Mouse (Mus musculus) liver, embryonic 13.5 days (tissue): ENCODE data around the gene Rfc2. TPM values are rescaled to one million over a fixed set of nuclear protein-coding genes. Genes with fewer than 3 reads are reported as not detected.
"Not testable (repeated sequence)": the region's sequence is repeated elsewhere in the genome, so short reads cannot be mapped to it uniquely, and the experiment has no call there.

Experiments used
- ATAC-seq: fragments of 200-750 bp; cut with Nextera tagmentation; 2 replicates; pipeline ENCODE4 v1.8.0; 2017; ENCODE audit warnings: low read depth, mild to moderate bottlenecking, moderate number of reproducible peaks, moderate library complexity
- DNase-seq: peaks from one replicate; pipeline ENCODE4 v3.0.0; 2022
- H3K27ac ChIP-seq: fragments of 300-500 bp; sonication (generic); 2 replicates; pipeline ENCODE4 v1.5.1; 2015; ENCODE audit warnings: moderate library complexity, mild to moderate bottlenecking, inconsistent platforms
- H3K27me3 ChIP-seq: fragments of 300-500 bp; sonication (generic); 2 replicates; pipeline ENCODE4 v1.6.1; 2015; ENCODE audit warnings: mild to moderate bottlenecking, inconsistent platforms
- H3K36me3 ChIP-seq: fragments of 300-500 bp; sonication (generic); 2 replicates; pipeline ENCODE4 v1.6.1; 2015; ENCODE audit warnings: mild to moderate bottlenecking, inconsistent platforms
- H3K4me1 ChIP-seq: fragments of 300-500 bp; sonication (generic); replicated peaks from 2 replicates; pipeline ENCODE4 v1.6.1; 2015; ENCODE audit warnings: inconsistent platforms
- H3K4me2 ChIP-seq: fragments of 300-500 bp; sonication (generic); 2 replicates; pipeline ENCODE4 v1.6.1; 2015; ENCODE audit warnings: inconsistent platforms, mild to moderate bottlenecking, moderate library complexity
- H3K4me3 ChIP-seq: fragments of 300-500 bp; sonication (generic); replicated peaks from 2 replicates; pipeline ENCODE4 v1.5.1; 2015; ENCODE audit warnings: mild to moderate bottlenecking, inconsistent platforms
- H3K9ac ChIP-seq: fragments of 300-500 bp; sonication (generic); 2 replicates; pipeline ENCODE4 v1.6.1; 2015; ENCODE audit warnings: mild to moderate bottlenecking, inconsistent platforms
- H3K9me3 ChIP-seq: fragments of 300-500 bp; sonication (generic); replicated peaks from 2 replicates; pipeline ENCODE4 v1.6.1; 2016; ENCODE audit warnings: inconsistent platforms
- WGBS: fragments of 180-500 bp; shearing (Covaris S2); methylation state at CpG from one replicate; pipeline ENCODE4 v1.1.7; 2015; ENCODE audit not compliant: insufficient replicate concordance; 5-methylcytosine and 5-hydroxymethylcytosine counted together
- polyA plus RNA-seq: library from polyadenylated mRNA; unstranded; fragments of >200 nt; fragmentation: Nextera tagmentation; extraction: Ambion mirVana; gene quantifications from 2 replicates; pipeline ENCODE4 v1.2.1, GENCODE M21; 2015

Rfc2 gene
- polyA plus RNA-seq, 1 experiment from 2014 or later: 233 TPM

DNA sequence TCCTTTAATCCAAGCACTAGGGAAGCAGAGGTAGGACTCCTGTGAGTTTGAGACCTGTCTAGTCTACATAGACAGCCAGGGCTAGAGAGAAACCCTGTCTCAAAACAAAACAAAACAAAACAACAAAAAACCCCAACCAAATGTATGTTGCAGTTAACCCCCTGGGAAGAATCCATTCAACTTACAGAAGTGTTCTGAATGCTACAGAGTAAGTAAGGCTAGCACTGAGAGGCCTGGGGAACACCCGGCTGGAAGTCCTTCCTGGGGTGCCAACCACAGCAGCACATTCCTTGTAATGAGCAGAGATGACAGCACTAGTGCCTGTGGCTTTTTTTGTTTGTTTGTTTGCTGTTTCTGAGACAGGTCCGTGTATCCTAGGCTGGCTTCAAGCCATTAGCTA lies 51.7 kb downstream of the Rfc2 start:
- no peak for DNase-seq
- no peak for ATAC-seq
- Histone ChIP-seq H3K27ac (no peak overlapping the region), H3K4me3 (no peak overlapping the region), H3K9ac (no peak overlapping the region), H3K36me3 (peaks cover 89% of the 10 kb centered on the region), H3K4me2 (no peak overlapping the region), H3K9me3 (no peaks in the 10 kb centered on the region), H3K4me1 (peaks cover 49% of the 10 kb centered on the region), H3K27me3 (no peaks in the 10 kb centered on the region)
- WGBS: 60% methylated on average over 2 of the region's 2 CpGs

DNA sequence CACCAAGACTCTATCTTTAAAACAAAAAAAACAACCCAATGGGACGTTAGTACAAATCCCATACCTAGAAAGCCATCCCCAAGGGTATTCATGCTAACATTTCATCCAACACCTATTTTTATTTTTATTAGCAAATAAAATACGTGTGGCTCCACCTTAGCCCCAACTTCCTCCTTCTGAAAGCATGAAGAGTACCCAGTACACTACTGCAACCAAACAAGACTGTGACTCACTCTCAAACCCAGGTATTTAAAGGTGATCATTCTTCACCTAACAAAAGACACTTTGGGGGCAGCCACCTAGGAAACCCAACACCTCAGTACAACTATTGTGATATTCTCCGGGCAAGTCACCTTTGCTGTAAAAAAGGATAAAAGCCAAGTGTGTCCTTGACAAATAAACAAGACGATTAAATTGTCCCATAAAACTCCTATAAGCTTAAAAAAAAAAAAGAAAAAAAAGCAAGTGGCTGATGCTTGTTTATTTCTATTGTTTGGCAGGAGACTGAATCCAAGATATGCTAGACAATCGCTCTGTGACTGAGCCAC lies 56.7 kb downstream of the Rfc2 start:
- 17% methylated on average over 5 of the region's 5 CpGs for WGBS
- Histone ChIP-seq H3K36me3 (peaks cover 39% of the 10 kb centered on the region), H3K27ac (peak overlapping the region; percentile 94), H3K27me3 (no peaks in the 10 kb centered on the region), H3K9me3 (no peaks in the 10 kb centered on the region), H3K4me2 (peak overlapping the region; percentile 89), H3K9ac (peak overlapping the region; percentile 99), H3K4me3 (peak overlapping the region; percentile 99), H3K4me1 (peaks cover 49% of the 10 kb centered on the region)
- no peak for DNase-seq
- no peak for ATAC-seq

DNA sequence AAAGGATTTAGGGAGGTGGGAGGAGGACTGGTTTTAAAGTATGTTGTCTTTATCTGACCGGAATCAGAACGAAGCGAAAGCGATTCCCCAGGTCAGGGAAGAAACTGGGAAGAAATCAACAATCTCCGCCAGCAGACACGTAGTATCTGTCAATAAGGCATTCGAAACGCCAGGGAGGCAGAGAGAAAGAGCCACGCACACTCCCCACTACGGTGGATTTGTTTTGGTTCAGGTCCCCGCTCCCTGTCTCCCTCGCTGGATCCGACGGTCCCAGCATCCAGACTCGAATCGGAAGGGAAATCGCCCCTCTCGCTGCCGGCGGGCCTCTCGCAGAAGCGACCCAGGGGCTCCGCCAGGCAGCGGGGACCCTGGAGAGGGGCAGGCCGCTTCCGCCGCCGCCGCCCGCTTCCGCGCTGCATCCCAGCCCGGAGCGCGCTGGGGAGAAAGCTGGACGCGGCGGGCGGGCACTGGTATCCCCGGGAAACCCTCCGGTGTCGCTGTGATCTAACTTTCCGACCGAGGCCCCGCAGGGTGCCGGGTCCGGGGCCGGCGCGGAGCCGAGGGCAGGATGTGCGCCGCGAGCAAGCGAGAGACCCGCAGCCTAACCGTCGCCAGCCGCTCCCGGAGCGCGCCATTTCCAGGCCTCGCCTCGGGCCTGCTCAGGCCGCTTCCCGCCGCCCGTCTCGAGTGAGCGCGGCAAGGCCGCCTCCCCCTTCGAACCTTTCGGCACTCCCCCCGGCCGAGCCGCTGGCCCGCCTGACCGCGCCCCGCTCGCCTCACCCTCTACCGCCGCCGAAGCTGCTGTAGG lies 57.5 kb downstream of the Rfc2 start:
- H3K9ac ChIP-seq: peak overlapping the region; percentile 99
- H3K36me3 ChIP-seq: peaks cover 31% of the 10 kb centered on the region
- DNase-seq: no peak
- H3K4me3 ChIP-seq: peak overlapping the region; percentile 99
- peak overlapping the region; percentile 89 for H3K4me2 ChIP-seq
- H3K27me3 ChIP-seq: no peaks in the 10 kb centered on the region
- no peaks in the 10 kb centered on the region for H3K9me3 ChIP-seq
- WGBS: under 1% methylated on average over 82 of the region's 85 CpGs
- peak overlapping the region; percentile 94 for H3K27ac ChIP-seq
- peak; percentile 37 for ATAC-seq
- H3K4me1 ChIP-seq: peaks cover 42% of the 10 kb centered on the region

DNA sequence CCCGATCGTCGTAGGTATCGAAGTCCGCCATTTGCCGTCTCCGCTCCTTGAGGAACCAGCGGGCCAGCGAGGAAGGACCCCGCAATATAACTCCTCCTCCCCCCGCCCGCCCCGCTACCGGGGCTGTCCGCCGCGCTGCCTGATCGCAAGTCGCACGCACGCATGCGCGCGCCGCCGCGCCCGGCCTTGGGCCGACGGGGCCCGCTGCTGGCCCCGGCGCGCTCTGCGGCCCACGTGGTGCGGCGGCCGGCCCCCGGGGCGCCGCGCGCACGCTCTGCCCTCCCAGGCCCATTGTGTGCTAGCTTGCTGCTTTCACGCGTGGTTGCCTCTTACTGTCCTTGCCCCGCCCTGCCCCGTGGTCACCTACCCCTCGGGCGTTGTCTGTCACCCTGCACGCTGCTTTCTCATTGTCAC lies 58.1 kb downstream of the Rfc2 start, which contains the start of gene Eif4h:
TSS of gene Eif4h (minus strand) at position 222 of the 414 bp plus-strand sequence.
- Histone ChIP-seq H3K4me1 (peaks cover 37% of the 10 kb centered on the region), H3K9me3 (no peaks in the 10 kb centered on the region), H3K9ac (peak within 1 kb of the TSS; percentile 99), H3K27ac (peak within 1 kb of the TSS; percentile 94), H3K4me3 (peak within 1 kb of the TSS; percentile 99), H3K36me3 (peaks cover 25% of the 10 kb centered on the region), H3K27me3 (no peaks in the 10 kb centered on the region), H3K4me2 (peak within 1 kb of the TSS; percentile 89)
- DNase-seq: peak; percentile 94
- 0% methylated on average over 49 of the region's 52 CpGs for WGBS
- peak; percentile 90 for ATAC-seq

DNA sequence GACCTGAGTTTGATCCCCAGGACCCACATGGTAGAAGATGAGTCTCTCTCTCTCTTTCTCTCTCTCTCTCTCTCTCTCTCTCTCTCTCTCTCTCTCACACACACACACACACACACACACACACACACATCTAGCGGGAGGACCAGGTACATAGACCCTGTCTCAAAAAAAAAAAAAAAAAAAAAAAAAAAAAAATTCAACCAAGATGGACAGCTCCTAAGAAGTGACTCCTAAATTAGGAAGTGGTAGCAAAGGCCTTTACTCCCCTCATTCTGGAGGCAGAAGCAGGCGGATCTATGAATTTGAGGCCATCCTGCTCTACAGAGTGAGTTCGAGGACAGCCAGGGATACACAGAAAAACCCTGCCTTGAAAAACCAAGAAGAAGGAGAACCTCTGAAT lies 59.2 kb downstream of the Rfc2 start:
- DNase-seq: no peak
- Histone ChIP-seq H3K36me3 (peaks cover 16% of the 10 kb centered on the region), H3K27me3 (no peaks in the 10 kb centered on the region), H3K27ac (0 out of 2 replicates have a peak overlapping the region, but pooled peaks have one; percentile 8), H3K4me1 (peaks cover 40% of the 10 kb centered on the region), H3K9me3 (no peaks in the 10 kb centered on the region), H3K9ac (no peak overlapping the region), H3K4me2 (no peak overlapping the region), H3K4me3 (no peak overlapping the region)
- ATAC-seq: no peak
- 68% methylated on average over 3 of the region's 3 CpGs for whole genome bisulfite sequencing

DNA sequence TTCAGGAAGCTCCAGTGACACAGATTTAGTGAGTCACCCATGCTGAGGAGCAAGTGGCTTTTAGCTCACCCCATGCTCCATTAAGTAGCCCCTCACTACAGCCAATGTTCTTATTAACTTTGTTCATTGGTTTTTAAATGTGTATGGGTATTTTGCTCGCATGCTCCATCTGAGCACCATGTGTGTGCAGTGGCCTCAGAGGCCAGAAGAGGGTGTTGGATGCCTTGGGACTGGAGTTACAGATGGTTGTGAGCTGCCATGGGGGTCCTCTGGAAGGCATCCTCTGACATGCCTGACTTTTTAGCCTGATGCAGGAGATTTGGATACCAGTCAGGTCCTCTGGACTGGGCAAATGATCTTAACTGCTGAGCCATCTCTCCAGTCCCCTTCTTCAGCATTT lies 63.0 kb downstream of the Rfc2 start:
- Histone ChIP-seq H3K9ac (no peak overlapping the region), H3K4me3 (no peak overlapping the region), H3K27me3 (no peaks in the 10 kb centered on the region), H3K9me3 (no peaks in the 10 kb centered on the region), H3K4me2 (no peak overlapping the region), H3K4me1 (peaks cover 18% of the 10 kb centered on the region), H3K27ac (no peak overlapping the region), H3K36me3 (no peaks in the 10 kb centered on the region)
- WGBS: 50% methylated on average over 1 of the region's 1 CpGs
- no peak for DNase-seq
- no peak for ATAC-seq

DNA sequence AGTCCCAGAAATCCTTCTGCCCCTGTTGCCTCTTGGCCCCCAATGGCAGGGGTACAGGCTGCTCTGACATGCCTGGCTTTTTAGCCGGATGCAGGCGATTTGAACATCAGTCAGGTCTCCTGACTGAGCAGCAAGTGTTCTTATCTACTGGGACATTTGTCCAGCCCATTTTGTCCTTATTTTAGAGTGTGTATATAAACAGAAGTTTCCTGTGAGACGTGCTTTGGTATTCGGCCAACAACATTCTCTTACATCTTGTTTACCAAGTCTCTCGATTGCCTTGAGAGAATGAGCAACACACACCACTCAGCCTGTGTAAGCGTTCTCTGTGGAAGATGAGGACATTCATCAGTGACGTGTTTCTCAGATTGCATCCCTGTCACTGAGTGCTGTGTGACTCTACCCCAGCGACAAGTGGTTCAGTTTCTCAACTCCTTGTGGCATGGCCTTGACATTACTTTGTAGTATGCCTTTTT lies 63.5 kb downstream of the Rfc2 start:
- Histone ChIP-seq H3K9ac (no peak overlapping the region), H3K27me3 (no peaks in the 10 kb centered on the region), H3K4me3 (no peak overlapping the region), H3K4me1 (peaks cover 15% of the 10 kb centered on the region), H3K9me3 (no peaks in the 10 kb centered on the region), H3K27ac (no peak overlapping the region), H3K36me3 (no peaks in the 10 kb centered on the region), H3K4me2 (no peak overlapping the region)
- ATAC-seq (no peak), DNase-seq (no peak)
- WGBS: 44% methylated on average over 8 of the region's 8 CpGs

DNA sequence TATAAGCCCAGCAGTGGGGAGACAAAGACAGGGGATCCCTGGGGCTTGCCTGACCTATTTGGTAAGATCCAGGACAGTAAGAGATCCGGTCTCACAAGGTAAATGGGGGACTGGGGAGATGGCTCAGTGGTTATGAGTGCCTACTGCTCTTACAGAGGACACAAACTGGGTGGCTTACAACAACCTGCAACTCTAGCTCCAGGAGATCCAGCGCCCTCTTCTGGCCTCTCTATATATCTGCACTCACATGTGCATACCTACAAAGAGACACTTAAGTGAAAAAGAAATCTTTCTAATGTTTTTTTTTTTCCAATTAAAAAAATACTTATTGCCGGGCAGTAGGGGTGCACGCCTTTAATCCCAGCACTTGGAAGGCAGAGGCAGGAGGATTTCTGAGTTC lies 65.3 kb downstream of the Rfc2 start:
- 64% methylated on average over 4 of the region's 4 CpGs for WGBS

DNA sequence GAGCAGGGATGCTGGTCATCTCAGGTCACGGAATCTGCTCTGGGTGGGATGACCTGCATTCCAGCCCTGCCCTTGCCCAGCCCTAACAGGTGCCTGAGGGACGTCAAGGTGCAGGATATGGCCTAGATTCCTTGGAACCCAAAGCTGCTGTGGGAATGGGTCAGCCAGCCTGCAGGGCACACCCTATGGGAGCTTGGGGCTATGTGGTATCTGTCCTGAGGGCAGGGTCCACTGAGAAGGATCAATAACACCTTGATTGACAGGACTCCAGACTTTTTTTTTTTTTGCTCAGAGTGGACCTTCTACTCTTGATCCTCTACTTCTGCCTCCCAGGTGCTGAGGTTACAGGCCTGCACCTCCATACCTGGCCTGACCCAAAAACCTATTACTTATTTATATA lies 66.2 kb downstream of the Rfc2 start:
- H3K4me1 ChIP-seq: peaks cover 9% of the 10 kb centered on the region; the same call in 1 of the 2 replicates
- no peak overlapping the region for H3K4me3 ChIP-seq
- H3K27ac ChIP-seq: no peak overlapping the region
- H3K27me3 ChIP-seq: no peaks in the 10 kb centered on the region
- peak; percentile 47 for ATAC-seq
- no peaks in the 10 kb centered on the region for H3K9me3 ChIP-seq
- H3K36me3 ChIP-seq: no peaks in the 10 kb centered on the region
- no peak overlapping the region for H3K4me2 ChIP-seq
- WGBS: 54% methylated on average over 2 of the region's 2 CpGs
- no peak overlapping the region for H3K9ac ChIP-seq
- DNase-seq: no peak

More for the DNA sequence above, 65.3 kb downstream of the Rfc2 start:
- DNase-seq: no peak
- no peak overlapping the region for H3K9ac ChIP-seq
- no peak overlapping the region for H3K4me2 ChIP-seq
- H3K4me1 ChIP-seq: peaks cover 9% of the 10 kb centered on the region; the same call in 1 of the 2 replicates
- H3K4me3 ChIP-seq: no peak overlapping the region
- no peak for ATAC-seq
- H3K36me3 ChIP-seq: no peaks in the 10 kb centered on the region
- H3K27me3 ChIP-seq: no peaks in the 10 kb centered on the region
- H3K9me3 ChIP-seq: no peaks in the 10 kb centered on the region
- H3K27ac ChIP-seq: no peak overlapping the region

DNA sequence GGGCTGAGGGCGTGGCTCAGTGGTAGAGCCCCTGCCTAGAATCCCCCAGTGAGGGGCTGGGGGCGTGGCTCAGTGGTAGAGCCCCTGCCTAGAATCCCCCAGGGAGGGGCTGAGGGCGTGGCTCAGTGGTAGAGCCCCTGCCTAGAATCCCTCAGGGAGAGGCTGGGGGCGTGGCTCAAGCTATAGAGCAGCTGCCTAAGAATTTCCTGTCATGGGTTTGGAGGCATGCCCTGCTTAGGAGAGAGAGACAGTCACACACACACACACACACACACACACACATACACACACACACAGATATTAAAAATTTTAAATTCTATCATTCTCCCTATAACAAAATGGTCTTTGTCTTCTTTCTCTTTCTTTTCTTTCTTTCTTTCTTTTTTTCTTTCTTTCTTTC lies 67.8 kb downstream of the Rfc2 start:
- H3K27me3 ChIP-seq, H3K4me3 ChIP-seq, H3K9ac ChIP-seq, DNase-seq, ATAC-seq, H3K9me3 ChIP-seq, H3K36me3 ChIP-seq, H3K27ac ChIP-seq, H3K4me1 ChIP-seq, H3K4me2 ChIP-seq: not testable (repeated sequence)
- 56% methylated on average over 4 of the region's 4 CpGs for WGBS

DNA sequence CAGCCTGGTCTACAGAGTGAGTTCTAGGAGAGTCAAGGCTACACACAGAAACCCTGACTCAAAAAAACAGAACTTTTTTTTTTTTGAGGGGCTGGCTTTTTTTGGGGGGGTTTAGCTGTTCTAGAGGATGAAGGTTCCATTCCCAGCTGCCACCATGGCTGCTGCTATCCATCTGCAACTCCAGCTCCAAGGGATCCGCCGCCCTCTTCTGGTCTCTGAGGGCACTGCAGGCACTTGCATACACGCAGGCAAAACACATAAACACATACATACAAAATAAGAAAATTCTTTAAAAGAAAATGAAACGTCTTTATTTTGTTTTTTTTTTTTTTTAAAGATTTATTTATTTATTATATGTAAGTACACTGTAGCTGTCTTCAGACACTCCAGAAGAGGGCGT lies 69.8 kb downstream of the Rfc2 start:
- Histone ChIP-seq H3K4me1 (peaks cover 4% of the 10 kb centered on the region; the same call in 1 of the 2 replicates), H3K9ac (no peak overlapping the region), H3K36me3 (no peaks in the 10 kb centered on the region), H3K4me3 (no peak overlapping the region), H3K27ac (no peak overlapping the region), H3K4me2 (no peak overlapping the region), H3K9me3 (no peaks in the 10 kb centered on the region), H3K27me3 (no peaks in the 10 kb centered on the region)
- DNase-seq: peak; percentile 56
- 25% methylated on average over 4 of the region's 5 CpGs for WGBS
- no peak for ATAC-seq
